Mouse (Mus musculus) CH12.LX (cell line): Measurements from ENCODE around the gene Abcb9. TPM values are rescaled to one million over a fixed set of nuclear protein-coding genes. Genes with fewer than 3 reads are reported as not detected.
A peak's percentile ranks its signal among the peaks of the same experiment; 100 is the strongest.

Experiments used
- DNase-seq: peaks from one replicate; pipeline ENCODE4 v3.0.0-alpha.2; 2013; ENCODE audit errors: extremely low read depth
- H3K27ac ChIP-seq: 2 replicates; pipeline ENCODE4 v1.5.1; 2012; ENCODE audit warnings: low read depth, mild to moderate bottlenecking, control low read depth, moderate library complexity; ENCODE audit not compliant: insufficient read depth
- H3K27me3 ChIP-seq: replicated peaks from 2 replicates; pipeline ENCODE3; 2012; ENCODE audit warnings: inconsistent platforms
- H3K36me3 ChIP-seq, 2 experiments: replicated peaks in 1 of 2; 2 replicates each; pipeline versions ENCODE3 to v1.6.1; 2012; ENCODE audit warnings: inconsistent platforms in 1 of 2, low read length in 1 of 2, mild to moderate bottlenecking in 1 of 2, mixed read lengths in 1 of 2, moderate library complexity in 1 of 2; ENCODE audit not compliant: control insufficient read depth in 1 of 2, insufficient read depth in 1 of 2
- H3K4me1 ChIP-seq, 2 experiments: 2 replicates each; pipeline ENCODE4 v1.6.1; 2012; ENCODE audit warnings: inconsistent platforms in 1 of 2, moderate library complexity in 1 of 2; ENCODE audit not compliant: insufficient read depth in 2 of 2, control insufficient read depth in 1 of 2
- H3K4me2 ChIP-seq: 2 replicates; pipeline ENCODE4 v1.6.1; 2012; ENCODE audit warnings: low read depth, mild to moderate bottlenecking, control low read depth; ENCODE audit not compliant: poor library complexity, insufficient read depth, severe bottlenecking
- H3K4me3 ChIP-seq, 3 experiments: fragments of 150-350 bp in 1 of 3; sonication (generic) in 1 of 3; replicated peaks in 1 of 3; 2 replicates each; pipeline versions ENCODE3 to v1.5.1; 2011 to 2012; ENCODE audit warnings: low read depth in 2 of 3, low read length in 2 of 3, mild to moderate bottlenecking in 2 of 3, moderate library complexity in 2 of 3, control low read depth in 1 of 3, improper control_type of control experiment in 1 of 3, inconsistent platforms in 1 of 3, mixed read lengths in 1 of 3; ENCODE audit not compliant: poor library complexity in 1 of 3
- H3K79me2 ChIP-seq: replicated peaks from 2 replicates; pipeline ENCODE4 v1.6.1; 2012; ENCODE audit warnings: mild to moderate bottlenecking, moderate library complexity; ENCODE audit not compliant: control insufficient read depth, poor library complexity, insufficient read depth, severe bottlenecking; ENCODE audit errors: extremely low read depth
- H3K9ac ChIP-seq: 2 replicates; pipeline ENCODE4 v1.6.1; 2012; ENCODE audit warnings: low read depth, mild to moderate bottlenecking, control low read depth, moderate library complexity; ENCODE audit not compliant: insufficient read depth
- H3K9me3 ChIP-seq: replicated peaks from 2 replicates; pipeline ENCODE3; 2012; ENCODE audit warnings: low read length, inconsistent platforms, mixed read lengths
- ETS1 ChIP-seq: conservative IDR thresholded peaks from 2 replicates; pipeline ENCODE4 v1.6.1; 2012; ENCODE audit warnings: low read depth, mild to moderate bottlenecking, inconsistent platforms, low read length, improper control_type of control experiment, moderate library complexity
- HCFC1 ChIP-seq: IDR thresholded peaks from 2 replicates; pipeline ENCODE4 v1.6.1; 2012; ENCODE audit warnings: low read depth, mild to moderate bottlenecking, inconsistent platforms, low read length, improper control_type of control experiment
- KAT2A ChIP-seq: IDR thresholded peaks from 2 replicates; pipeline ENCODE4 v1.6.1; 2012; ENCODE audit warnings: low read length, improper control_type of control experiment, inconsistent platforms; ENCODE audit not compliant: insufficient replicate concordance
- MEF2A ChIP-seq: IDR thresholded peaks from 2 replicates; pipeline ENCODE4 v1.6.1; 2014; ENCODE audit warnings: low read depth, mild to moderate bottlenecking, inconsistent platforms, low read length, improper control_type of control experiment, borderline replicate concordance
- MXI1 ChIP-seq: IDR thresholded peaks from 2 replicates; pipeline ENCODE4 v1.6.1; 2011; ENCODE audit warnings: mild to moderate bottlenecking, low read depth, low read length, improper control_type of control experiment
- MYC ChIP-seq: IDR thresholded peaks from 2 replicates; pipeline ENCODE4 v1.6.1; 2011; ENCODE audit warnings: low read depth, mild to moderate bottlenecking, improper control_type of control experiment, low read length
- POLR2AphosphoS2 ChIP-seq: IDR thresholded peaks from 2 replicates; pipeline ENCODE4 v1.6.1; 2011; ENCODE audit warnings: low read depth, low read length, improper control_type of control experiment
- RCOR1 ChIP-seq: conservative IDR thresholded peaks from 2 replicates; pipeline ENCODE4 v1.6.1; 2012; ENCODE audit warnings: low read depth, mild to moderate bottlenecking, inconsistent platforms, low read length, improper control_type of control experiment
- TBP ChIP-seq: conservative IDR thresholded peaks from 2 replicates; pipeline ENCODE4 v1.6.1; 2011; ENCODE audit warnings: low read depth, low read length, improper control_type of control experiment
- TCF12 ChIP-seq: IDR thresholded peaks from 2 replicates; pipeline ENCODE4 v1.6.1; 2014; ENCODE audit warnings: low read depth, mild to moderate bottlenecking, inconsistent platforms, low read length, improper control_type of control experiment
- UBTF ChIP-seq: IDR thresholded peaks from 2 replicates; pipeline ENCODE4 v1.6.1; 2012; ENCODE audit warnings: low read depth, mild to moderate bottlenecking, inconsistent platforms, low read length, improper control_type of control experiment, moderate library complexity
- USF2 ChIP-seq: conservative IDR thresholded peaks from 2 replicates; pipeline ENCODE4 v1.6.1; 2011; ENCODE audit warnings: low read depth, low read length, improper control_type of control experiment
- ZC3H11A ChIP-seq: IDR thresholded peaks from 2 replicates; pipeline ENCODE4 v1.6.1; 2012; ENCODE audit warnings: low read depth, mild to moderate bottlenecking, inconsistent platforms, low read length, improper control_type of control experiment
- ZNF384 ChIP-seq: IDR thresholded peaks from 2 replicates; pipeline ENCODE4 v1.6.1; 2012; ENCODE audit warnings: low read depth, low read length, improper control_type of control experiment, inconsistent platforms
- dilution Hi-C: fragments of 300-500 bp; cut with MboI; formaldehyde crosslinking; loops from 2 replicates; pipeline ENCODE4 v1.14.3; 2020; ENCODE audit warnings: low sequenced_read_pairs; ENCODE audit not compliant: extremely low pct_unique_long_range_greater_than_20kb, extremely low pct_ligation_motif_present
- in situ Hi-C: fragments of 300-500 bp; cut with MboI; formaldehyde crosslinking; loops from 3 replicates; pipeline ENCODE4 v1.14.3; 2019; ENCODE audit warnings: low sequenced_read_pairs, low pct_ligation_motif_present, low pct_unique_long_range_greater_than_20kb, mixed read lengths
- polyA plus RNA-seq: library from polyadenylated mRNA; unstranded; fragments of >175 nt; gene quantifications from 2 replicates; pipeline ENCODE4 v1.2.1, GENCODE M21; 2012; ENCODE audit warnings: low read depth; ENCODE audit not compliant: insufficient read length
- total RNA-seq, 2 experiments: library from RNA; depleted of rRNA; stranded (reverse); fragments of 300-350 nt in 1 of 2; fragments of >200 nt in 1 of 2; gene quantifications; 2 replicates each; pipeline ENCODE4 v1.2.3; 2012 to 2014

Abcb9 gene
- total and polyA plus RNA-seq, 3 experiments, result 0.44 to 1.4 (median 0.98) TPM

DNA sequence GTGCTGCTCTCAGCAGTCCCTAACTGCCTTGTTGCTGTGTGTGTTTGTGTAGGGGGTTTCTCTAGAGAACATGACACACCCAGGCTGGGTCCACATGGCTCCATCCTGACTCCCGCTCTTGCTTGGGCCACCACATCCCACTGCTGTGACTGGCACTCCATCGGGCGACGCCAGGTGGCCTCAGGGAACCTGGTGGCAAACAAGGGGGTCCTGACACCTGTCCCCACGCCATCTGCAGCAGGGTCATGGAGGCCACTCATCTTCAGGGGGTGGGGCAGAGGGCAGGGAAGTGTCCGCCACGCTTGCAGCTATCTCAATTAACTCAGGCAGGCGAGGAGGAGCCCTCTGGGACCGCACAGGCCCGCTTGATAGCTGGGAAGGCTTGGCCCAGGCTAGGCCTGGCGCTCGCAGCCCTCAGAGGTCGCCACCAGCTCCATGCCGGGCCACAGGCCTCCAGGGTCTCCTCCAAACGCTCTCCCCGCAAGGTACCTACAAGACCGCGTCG is 469 bp downstream of the Abcb9 start:
- in situ Hi-C loops, result no loop called here
- Histone ChIP-seq H3K4me3 (peak overlapping the region in 1 of 3 experiments; percentile 14), H3K9me3 (peaks cover 10% of the 10 kb centered on the region), H3K4me2 (0 out of 2 replicates have a peak overlapping the region, but pooled peaks have one; percentile 19), H3K27ac (no peak overlapping the region), H3K27me3 (peaks cover 2% of the 10 kb centered on the region), H3K36me3 (peaks cover 0 to 40% of the 10 kb centered on the region in 2 experiments), H3K9ac (no peak overlapping the region), H3K4me1 (peaks cover 0 to 8% of the 10 kb centered on the region in 2 experiments; a peak in 2 of 4 replicates), H3K79me2 (no peaks in the 10 kb centered on the region)
- DNase-seq, result no peak
- dilution Hi-C loops, result no loop called here
- TF ChIP-seq ETS1, result no peak
- TF ChIP-seq HCFC1, result no peak
- no peak for TF ChIP-seq TCF12
- no peak for TF ChIP-seq ZNF384
- TF ChIP-seq TBP, result no peak
- no peak for TF ChIP-seq MYC
- no peak for TF ChIP-seq MEF2A
- TF ChIP-seq RCOR1, result no peak
- no peak for TF ChIP-seq UBTF
- no peak for TF ChIP-seq MXI1
- TF ChIP-seq ZC3H11A, result no peak
- no peak for TF ChIP-seq KAT2A
- TF ChIP-seq POLR2AphosphoS2, result no peak

DNA sequence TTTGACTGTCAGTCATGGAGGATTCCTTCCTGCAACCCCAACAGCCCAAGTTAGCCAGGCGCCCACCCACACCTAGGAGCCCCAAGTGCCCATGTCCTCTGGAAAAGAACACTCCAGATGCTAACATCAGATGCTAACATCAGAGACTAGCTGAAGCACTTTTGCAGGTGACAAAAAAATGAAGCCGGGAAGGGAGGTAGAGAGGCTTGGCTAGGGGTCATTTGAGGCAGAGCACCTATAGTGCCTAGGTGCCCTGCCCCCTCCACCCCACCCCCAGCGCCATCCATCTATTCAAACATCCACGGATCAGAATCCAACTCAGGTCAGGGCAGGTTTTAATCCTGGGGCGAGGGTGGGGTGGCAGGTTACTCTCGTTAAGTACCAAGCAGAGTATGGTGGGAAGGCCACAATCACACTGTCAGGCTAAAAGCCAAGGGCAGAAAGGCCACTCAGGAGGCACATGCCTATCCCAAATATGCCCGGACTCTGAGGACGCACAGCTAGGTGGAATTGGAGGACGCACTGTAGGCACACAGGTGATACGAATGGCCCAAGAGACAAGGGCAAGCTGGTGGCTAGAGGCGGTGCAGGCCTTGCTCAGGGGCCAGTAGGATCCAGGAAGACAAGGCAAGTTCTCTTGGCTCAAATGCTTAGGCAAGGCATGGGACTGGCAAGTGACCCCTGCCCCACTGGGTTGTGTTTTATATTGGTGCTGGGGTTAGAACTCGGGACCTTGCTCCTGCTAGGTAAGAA is 1.6 kb downstream of the Abcb9 start:
- no peaks in the 10 kb centered on the region for H3K79me2 ChIP-seq
- H3K4me3 ChIP-seq, result no peak overlapping the region
- in situ Hi-C loops, result no loop called here
- peaks cover 8 to 42% of the 10 kb centered on the region in 2 experiments for H3K36me3 ChIP-seq
- no peak overlapping the region for H3K4me2 ChIP-seq
- peaks cover 0 to 8% of the 10 kb centered on the region in 2 experiments; a peak in 2 of 4 replicates for H3K4me1 ChIP-seq
- dilution Hi-C loops, result no loop called here
- no peak overlapping the region for H3K9ac ChIP-seq
- no peak overlapping the region for H3K27ac ChIP-seq
- TF ChIP-seq USF2 (no peak), KAT2A (no peak), ETS1 (no peak)
- TF ChIP-seq, all 38 proteins: peak for 0
- no peak for DNase-seq
- peaks cover 2% of the 10 kb centered on the region for H3K27me3 ChIP-seq
- peaks cover 3% of the 10 kb centered on the region for H3K9me3 ChIP-seq
